Mouse (Mus musculus): ENCODE data around the gene Tent4b. TPM values are rescaled to one million over a fixed set of nuclear protein-coding genes. Genes with fewer than 3 reads are reported as not detected.

Tent4b gene
- polyA plus RNA-seq, 1 experiment from 2014 or later: 3.6 TPM

DNA sequence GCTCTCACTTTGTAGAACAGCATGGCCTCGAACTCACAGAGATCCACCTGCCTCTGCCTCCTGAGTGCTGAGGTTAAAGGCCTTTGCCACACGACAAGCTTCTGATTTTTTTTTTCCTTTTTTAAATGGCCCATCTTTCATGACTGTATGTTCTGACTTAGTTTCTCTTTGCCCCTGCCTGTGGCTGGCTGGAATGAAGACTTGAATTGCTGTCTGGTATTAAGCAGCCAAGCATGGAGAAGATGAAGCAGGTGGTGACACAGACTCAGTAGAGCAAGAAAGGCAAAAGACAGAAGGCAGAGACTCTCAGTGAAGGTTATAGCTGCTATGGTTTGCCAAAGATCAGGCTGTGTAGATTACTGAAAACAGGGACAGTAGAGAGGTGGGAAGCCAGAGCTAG lies 15.9 kb upstream of the Tent4b start:
- H3K4me2 ChIP-seq (replicated peaks; ENCODE audit: low read depth): no peak overlapping the region
- no peaks in the 10 kb centered on the region for H3K27me3 ChIP-seq (ENCODE audit: control insufficient read depth, insufficient read depth, low read length)
- H3K4me1 ChIP-seq (replicated peaks; ENCODE audit: control insufficient read depth, insufficient read depth): no peaks in the 10 kb centered on the region
- no peaks in the 10 kb centered on the region for H3K9me3 ChIP-seq (ENCODE audit: control insufficient read depth, low read length)
- no peak overlapping the region for H3K27ac ChIP-seq (replicated peaks)
- no peak overlapping the region for H3K9ac ChIP-seq (ENCODE audit: low read length)
- H3K36me3 ChIP-seq (ENCODE audit: control insufficient read depth, insufficient read depth, low read length): no peaks in the 10 kb centered on the region
- TF ChIP-seq CTCF (IDR thresholded peaks at IDR 0.05; ENCODE audit: low read depth): no peak
- TF ChIP-seq EP300 (optimal IDR thresholded peaks at IDR 0.05): no peak
- no peak overlapping the region for H3K4me3 ChIP-seq (ENCODE audit: low read depth, low read length)
- WGBS: 84% methylated on average over 2 of the region's 2 CpGs
- ATAC-seq (ENCODE audit: low FRiP score, low TSS enrichment) (no peak), DNase-seq (ENCODE audit: low spot score) (no peak)

DNA sequence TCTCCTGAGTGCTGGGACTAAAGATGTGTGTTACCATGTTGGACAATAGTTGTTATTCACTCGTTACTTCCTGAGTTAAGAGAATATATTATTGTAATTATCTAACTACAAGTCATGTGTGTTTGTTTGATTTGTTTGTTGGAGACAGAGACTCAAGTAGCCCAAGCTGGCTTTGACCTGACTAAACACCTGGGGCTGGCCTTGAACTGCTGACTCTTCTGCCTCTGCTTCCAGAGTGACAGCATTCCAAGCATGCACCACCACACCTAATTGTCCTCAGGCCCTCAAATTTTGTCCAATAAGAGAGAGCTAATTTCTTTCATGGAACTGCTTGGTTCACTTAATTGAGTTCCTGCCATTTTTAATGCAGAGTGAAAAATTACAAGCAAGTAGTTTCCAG lies 14.1 kb upstream of the Tent4b start:
- Histone ChIP-seq H3K27me3 (ENCODE audit: control insufficient read depth, insufficient read depth, low read length) (no peaks in the 10 kb centered on the region), H3K4me3 (ENCODE audit: low read depth, low read length) (no peak overlapping the region), H3K27ac (replicated peaks) (no peak overlapping the region), H3K9me3 (ENCODE audit: control insufficient read depth, low read length) (no peaks in the 10 kb centered on the region), H3K4me2 (replicated peaks; ENCODE audit: low read depth) (no peak overlapping the region), H3K36me3 (ENCODE audit: control insufficient read depth, insufficient read depth, low read length) (no peaks in the 10 kb centered on the region), H3K4me1 (replicated peaks; ENCODE audit: control insufficient read depth, insufficient read depth) (no peaks in the 10 kb centered on the region), H3K9ac (ENCODE audit: low read length) (no peak overlapping the region)
- TF ChIP-seq EP300 (optimal IDR thresholded peaks at IDR 0.05) (no peak), CTCF (IDR thresholded peaks at IDR 0.05; ENCODE audit: low read depth) (no peak)
- 88% methylated on average over 1 of the region's 1 CpGs for WGBS
- no peak for ATAC-seq (ENCODE audit: low FRiP score, low TSS enrichment)
- DNase-seq (ENCODE audit: low spot score): no peak

DNA sequence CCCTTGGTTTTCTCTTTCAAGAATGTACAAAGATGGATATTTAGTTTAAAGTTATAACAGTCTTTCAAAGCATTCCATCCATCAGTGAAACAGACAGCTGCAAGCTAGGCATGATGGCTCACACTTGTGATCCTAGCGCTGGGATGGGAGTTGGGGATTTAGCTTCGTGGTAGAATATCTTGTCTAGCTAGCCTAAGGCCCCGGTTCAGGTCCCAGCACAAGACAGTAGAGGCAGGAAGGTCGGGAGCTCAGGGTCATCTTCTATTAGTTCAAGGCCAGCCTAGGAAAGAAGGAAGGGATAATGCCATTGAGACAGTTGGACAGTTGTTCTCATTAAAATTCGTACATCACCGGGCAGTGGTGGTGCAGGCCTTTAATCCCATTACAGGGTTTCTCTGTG lies 13.3 kb upstream of the Tent4b start:
- TF ChIP-seq CTCF (IDR thresholded peaks at IDR 0.05; ENCODE audit: low read depth): no peak
- no peak overlapping the region for H3K9ac ChIP-seq (ENCODE audit: low read length)
- H3K4me2 ChIP-seq (replicated peaks; ENCODE audit: low read depth): no peak overlapping the region
- ATAC-seq (ENCODE audit: low FRiP score, low TSS enrichment) (no peak), DNase-seq (ENCODE audit: low spot score) (no peak)
- H3K36me3 ChIP-seq (ENCODE audit: control insufficient read depth, insufficient read depth, low read length): no peaks in the 10 kb centered on the region
- H3K27ac ChIP-seq (replicated peaks): no peak overlapping the region
- H3K4me3 ChIP-seq (ENCODE audit: low read depth, low read length): no peak overlapping the region
- H3K27me3 ChIP-seq (ENCODE audit: control insufficient read depth, insufficient read depth, low read length): no peaks in the 10 kb centered on the region
- 84% methylated on average over 6 of the region's 6 CpGs for WGBS
- no peaks in the 10 kb centered on the region for H3K9me3 ChIP-seq (ENCODE audit: control insufficient read depth, low read length)
- H3K4me1 ChIP-seq (replicated peaks; ENCODE audit: control insufficient read depth, insufficient read depth): no peaks in the 10 kb centered on the region

DNA sequence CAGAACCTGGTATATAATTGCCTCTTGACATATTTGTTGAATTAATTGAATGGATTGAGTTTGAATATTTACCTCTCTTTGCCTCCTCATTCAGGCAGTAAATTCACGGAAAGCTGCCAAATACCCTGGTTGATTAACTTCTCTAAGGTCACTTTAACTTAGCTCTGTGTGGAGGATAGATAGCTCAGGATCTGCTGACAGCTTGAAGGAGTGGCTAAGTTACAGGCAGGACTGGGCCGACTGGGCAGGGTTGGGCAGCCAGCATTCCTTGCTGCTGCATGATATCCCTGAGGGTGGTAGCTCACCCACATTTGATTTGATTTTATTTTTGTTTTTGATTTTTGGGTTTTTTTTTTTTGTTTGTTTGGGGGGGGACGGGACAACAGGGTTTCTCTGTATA lies 1.7 kb upstream of the Tent4b start:
- no peaks in the 10 kb centered on the region for H3K27me3 ChIP-seq (ENCODE audit: control insufficient read depth, insufficient read depth, low read length)
- no peaks in the 10 kb centered on the region for H3K36me3 ChIP-seq (ENCODE audit: control insufficient read depth, insufficient read depth, low read length)
- peaks cover 9% of the 10 kb centered on the region; the same call in 1 of the 2 replicates for H3K4me1 ChIP-seq (replicated peaks; ENCODE audit: control insufficient read depth, insufficient read depth)
- no peak overlapping the region for H3K4me2 ChIP-seq (replicated peaks; ENCODE audit: low read depth)
- no peak overlapping the region for H3K4me3 ChIP-seq (ENCODE audit: low read depth, low read length)
- TF ChIP-seq EP300 (optimal IDR thresholded peaks at IDR 0.05) (no peak), CTCF (IDR thresholded peaks at IDR 0.05; ENCODE audit: low read depth) (no peak)
- H3K9ac ChIP-seq (ENCODE audit: low read length): no peak overlapping the region
- no peaks in the 10 kb centered on the region for H3K9me3 ChIP-seq (ENCODE audit: control insufficient read depth, low read length)
- ATAC-seq (ENCODE audit: low FRiP score, low TSS enrichment) (no peak), DNase-seq (ENCODE audit: low spot score) (peak; percentile 28)
- H3K27ac ChIP-seq (replicated peaks): no peak overlapping the region
- 43% methylated on average over 3 of the region's 3 CpGs for WGBS

DNA sequence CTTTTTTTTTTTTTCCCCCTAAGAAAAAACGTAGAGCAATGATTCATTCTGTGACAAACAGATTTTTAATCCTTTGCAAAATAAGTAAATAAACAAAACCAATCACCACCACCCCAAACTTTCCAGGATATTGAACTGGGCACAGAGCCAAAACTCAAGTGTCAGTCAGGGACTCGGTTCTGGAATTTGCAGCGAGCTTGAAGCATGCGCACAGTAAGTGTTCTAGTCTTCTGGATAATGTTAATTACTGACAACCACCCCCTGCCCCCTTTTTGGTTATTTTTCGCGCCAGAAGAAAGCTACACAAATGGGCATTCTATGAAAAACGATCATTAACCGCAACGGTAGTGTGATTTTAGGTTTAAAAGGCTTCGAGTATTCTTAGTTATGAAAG lies 465 bp upstream of the Tent4b start:
- no peak for TF ChIP-seq CTCF (IDR thresholded peaks at IDR 0.05; ENCODE audit: low read depth)
- TF ChIP-seq EP300 (optimal IDR thresholded peaks at IDR 0.05): no peak
- Histone ChIP-seq H3K9me3 (ENCODE audit: control insufficient read depth, low read length) (no peaks in the 10 kb centered on the region), H3K4me2 (replicated peaks; ENCODE audit: low read depth) (peak overlapping the region; percentile 71), H3K4me1 (replicated peaks; ENCODE audit: control insufficient read depth, insufficient read depth) (peaks cover 9% of the 10 kb centered on the region; the same call in 1 of the 2 replicates), H3K27me3 (ENCODE audit: control insufficient read depth, insufficient read depth, low read length) (no peaks in the 10 kb centered on the region), H3K9ac (ENCODE audit: low read length) (peak overlapping the region; percentile 83), H3K4me3 (ENCODE audit: low read depth, low read length) (peak overlapping the region; percentile 85), H3K27ac (replicated peaks) (peak overlapping the region; percentile 95), H3K36me3 (ENCODE audit: control insufficient read depth, insufficient read depth, low read length) (no peaks in the 10 kb centered on the region; the same call in 1 of the 2 replicates)
- ATAC-seq (ENCODE audit: low FRiP score, low TSS enrichment) (no peak), DNase-seq (ENCODE audit: low spot score) (peak; percentile 41)
- WGBS: under 1% methylated on average over 10 of the region's 10 CpGs

DNA sequence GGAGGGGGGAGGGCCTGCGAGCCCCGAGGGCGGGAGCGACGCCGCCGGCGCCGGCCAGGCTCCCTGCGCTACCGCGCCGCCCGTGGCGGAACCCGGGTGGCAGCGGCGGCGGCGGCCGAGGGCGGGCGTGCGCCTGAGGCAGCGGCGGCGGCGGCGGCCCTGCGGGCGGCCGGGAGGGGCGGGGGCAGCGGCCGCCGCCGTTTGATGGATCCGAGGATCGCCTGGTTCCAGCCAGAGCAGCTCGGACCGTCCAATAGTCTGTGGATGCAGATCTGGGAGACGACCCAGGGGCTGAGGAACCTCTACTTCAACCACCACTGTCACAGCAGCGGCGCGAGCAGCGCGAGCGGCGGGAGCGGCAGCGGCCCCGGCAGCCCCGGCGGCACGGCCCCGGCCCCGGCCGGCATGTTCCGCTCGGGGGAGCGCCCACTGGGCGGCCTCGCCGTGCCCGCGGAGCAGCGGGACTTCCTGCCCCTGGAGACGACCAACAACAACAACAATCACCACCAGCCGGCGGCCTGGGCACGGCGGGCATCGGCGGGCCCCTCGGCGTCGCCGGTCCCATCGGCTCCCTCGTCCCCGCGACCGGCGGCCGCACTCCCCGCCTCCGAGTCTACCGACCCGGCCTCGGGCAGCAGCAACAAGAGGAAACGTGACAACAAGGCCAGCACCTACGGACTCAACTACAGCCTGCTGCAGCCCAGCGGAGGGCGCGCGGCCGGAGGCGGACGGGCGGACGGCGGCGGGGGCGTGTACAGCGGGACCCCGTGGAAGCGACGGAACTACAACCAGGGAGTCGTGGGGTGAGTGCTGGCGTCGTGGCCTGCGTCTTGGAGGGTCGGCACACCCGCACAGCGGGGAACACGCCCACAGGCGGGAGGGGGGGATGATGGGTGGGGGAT lies 938 bp downstream of the Tent4b start:
- H3K9ac ChIP-seq (ENCODE audit: low read length): peak overlapping the region; percentile 83
- WGBS: under 1% methylated on average over 56 of the region's 117 CpGs

More for the DNA sequence above, 938 bp downstream of the Tent4b start:
- peak; percentile 42 for DNase-seq (ENCODE audit: low spot score)
- H3K4me3 ChIP-seq (ENCODE audit: low read depth, low read length): peak overlapping the region; percentile 85
- TF ChIP-seq CTCF (IDR thresholded peaks at IDR 0.05; ENCODE audit: low read depth): 0 out of 2 replicates have a peak, but pooled peaks have one; percentile 9
- no peak for TF ChIP-seq EP300 (optimal IDR thresholded peaks at IDR 0.05)
- H3K4me1 ChIP-seq (replicated peaks; ENCODE audit: control insufficient read depth, insufficient read depth): peaks cover 9% of the 10 kb centered on the region; the same call in 1 of the 2 replicates
- ATAC-seq (ENCODE audit: low FRiP score, low TSS enrichment): peak; percentile 58
- H3K9me3 ChIP-seq (ENCODE audit: control insufficient read depth, low read length): no peaks in the 10 kb centered on the region
- H3K27me3 ChIP-seq (ENCODE audit: control insufficient read depth, insufficient read depth, low read length): no peaks in the 10 kb centered on the region
- peak overlapping the region; percentile 95 for H3K27ac ChIP-seq (replicated peaks)
- H3K36me3 ChIP-seq (ENCODE audit: control insufficient read depth, insufficient read depth, low read length): no peaks in the 10 kb centered on the region; the same call in 1 of the 2 replicates
- H3K4me2 ChIP-seq (replicated peaks; ENCODE audit: low read depth): peak overlapping the region; percentile 95

Measured in stomach, postnatal 0 days (tissue).